Mouse (Mus musculus) neural tube, embryonic 10.5 days (tissue): ENCODE measurements at regions not wholly inside any gene's neighbourhood (a gene's known extent, or its start where the extent isn't known, plus 50 kb on each side); places are given as distances from the start of the nearest gene placed in this dataset.

Source experiments
- DNase-seq: peaks from one replicate; pipeline ENCODE4 v3.0.0-alpha.2; 2017; ENCODE audit warnings: low spot score; ENCODE audit errors: extremely low spot score

- DNase-seq, result no peak
Observed at GRCm38 (mm10) chr1:138011581-138011980, 163.9 kb downstream of the Ptprc start.

- DNase-seq, result no peak
Observed at GRCm38 (mm10) chr1:138010910-138011477, 164.5 kb downstream of the Ptprc start.

DNA sequence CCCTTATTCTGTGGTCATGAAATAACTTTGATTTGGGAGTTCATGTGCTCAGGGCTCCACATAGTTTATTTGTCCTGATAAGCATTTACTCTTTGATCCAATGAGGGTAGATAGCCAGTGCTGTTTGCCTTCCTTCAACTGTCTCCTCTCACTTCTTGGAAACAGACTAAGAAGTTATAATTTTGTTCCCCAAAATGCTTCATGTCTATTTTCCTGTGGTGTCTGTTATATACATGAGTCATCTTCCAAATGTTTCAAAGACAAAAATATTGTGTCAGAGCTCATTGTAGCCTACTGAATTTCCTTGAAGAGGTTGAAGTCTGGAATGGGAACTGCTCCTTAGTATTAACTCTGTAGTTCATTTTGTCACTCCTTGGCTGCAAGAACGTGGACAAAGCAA is 168.7 kb downstream of the Ptprc start:
- no peak for DNase-seq

DNA sequence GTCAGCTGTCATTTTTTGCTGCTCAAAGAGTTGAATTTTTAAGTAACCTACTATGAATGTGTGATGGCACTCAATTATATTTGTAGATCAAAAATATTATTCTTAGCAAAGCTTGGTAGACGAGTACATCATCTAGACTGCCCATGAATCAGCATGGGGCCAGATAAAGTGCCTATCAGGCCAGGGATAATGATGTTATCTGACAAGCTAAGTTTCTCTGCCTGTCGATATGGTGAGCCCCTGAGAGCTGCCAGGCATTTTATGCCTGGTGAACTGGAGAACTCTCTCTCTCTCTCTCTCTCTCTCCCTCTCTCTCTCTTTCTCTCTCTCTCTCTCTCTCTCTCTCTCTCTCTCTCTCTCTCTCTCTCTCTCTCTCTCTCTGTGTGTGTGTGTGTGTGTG is 171.2 kb downstream of the Ptprc start:
- no peak for DNase-seq

GRCm38 (mm10) chr1:137999268-137999900 is 176.1 kb downstream of the Ptprc start:
- DNase-seq, result no peak

DNA sequence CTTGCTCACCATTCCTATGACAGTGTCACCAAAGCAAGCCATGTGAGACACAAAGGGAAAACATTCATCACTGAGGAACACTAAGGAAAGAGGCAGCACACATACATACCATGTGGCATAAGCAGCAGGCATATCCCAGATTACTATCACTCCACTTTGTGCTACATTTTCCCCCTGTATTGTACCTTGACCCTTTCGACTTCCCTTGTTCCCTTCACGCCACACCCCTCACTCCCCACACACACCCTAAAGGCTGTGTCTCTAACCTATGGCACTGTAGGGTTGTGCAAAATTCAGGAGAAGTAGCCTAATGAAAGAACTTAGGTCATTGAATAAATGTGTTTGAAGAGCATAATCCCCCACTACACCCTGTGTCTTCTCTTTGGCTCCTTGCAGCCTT is 179.5 kb downstream of the Ptprc start:
- DNase-seq, result no peak

GRCm38 (mm10) chr1:137991936-137992335 is 183.6 kb downstream of the Ptprc start:
- no peak for DNase-seq

DNA sequence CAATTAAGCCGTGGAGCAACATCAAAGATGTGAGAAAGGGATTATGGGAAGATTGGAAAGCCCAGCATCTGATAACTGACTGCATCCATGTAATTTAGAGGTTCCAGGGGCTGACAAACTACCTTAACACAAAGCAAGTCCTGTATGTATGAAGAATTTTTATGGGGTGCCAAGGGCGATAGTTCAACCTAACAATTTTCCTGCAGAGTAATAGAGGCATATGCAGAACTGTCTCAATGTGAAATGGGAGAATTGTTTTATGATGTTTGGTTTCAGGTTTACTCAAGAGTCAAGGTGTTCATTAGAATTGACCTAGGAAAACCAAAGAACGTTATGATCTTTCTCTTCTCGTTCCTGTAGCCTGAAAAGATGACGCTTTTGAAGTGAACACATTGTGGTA is 184.1 kb downstream of the Ptprc start:
- no peak for DNase-seq

DNA sequence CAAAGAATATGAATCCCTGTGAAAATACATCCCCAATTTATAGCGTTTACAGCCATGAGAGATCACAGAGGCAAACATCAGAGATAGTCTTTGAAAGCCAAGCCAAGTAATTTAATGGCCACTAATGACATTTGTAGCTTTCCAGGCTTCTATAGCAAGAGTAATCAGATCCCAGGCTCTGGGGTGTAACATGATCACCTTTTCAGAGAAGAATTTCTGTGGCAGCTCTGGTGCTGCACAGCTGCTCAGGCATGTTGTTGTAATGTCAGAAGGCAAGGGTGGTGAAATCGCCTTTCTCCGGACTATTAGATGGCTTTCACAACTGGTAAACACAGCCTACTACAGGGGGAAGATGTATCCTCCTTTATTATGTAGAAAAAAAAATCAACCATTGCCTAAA is 202.1 kb downstream of the Ptprc start:
- DNase-seq, result no peak

DNA sequence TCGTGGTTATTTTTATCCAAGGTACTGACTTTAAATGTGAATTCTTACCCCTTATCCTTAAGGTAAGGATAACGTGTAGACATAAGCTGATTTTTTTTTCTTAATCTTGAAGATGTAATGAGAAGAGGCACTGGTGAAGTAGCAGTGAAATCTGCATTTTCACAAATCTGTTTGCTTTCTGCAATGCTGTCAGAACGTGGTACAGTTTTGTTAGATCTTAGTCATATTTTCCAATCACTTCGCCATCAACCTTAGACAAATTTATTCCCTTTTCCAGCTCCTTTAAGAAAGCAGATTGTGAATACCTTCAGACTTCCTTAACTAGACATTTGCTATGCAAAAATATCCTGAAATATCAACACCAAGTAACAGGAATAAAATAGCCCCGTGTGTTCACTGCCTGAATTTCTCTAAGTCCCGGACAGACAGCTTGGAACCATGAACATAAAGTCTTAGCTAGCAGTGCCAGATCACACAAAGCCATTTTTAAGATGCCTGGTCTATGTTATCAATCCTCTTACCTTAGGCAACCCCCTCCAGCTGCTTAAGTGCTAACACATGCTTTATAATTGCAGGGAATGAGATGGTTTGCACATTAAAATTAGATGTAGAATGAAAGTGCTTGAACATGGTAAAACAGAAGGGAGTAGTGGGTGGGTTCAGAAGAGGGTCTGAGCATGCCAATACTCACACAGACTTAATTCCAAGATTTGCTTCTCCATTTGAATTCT is 202.7 kb downstream of the Ptprc start:
- DNase-seq, result no peak

DNA sequence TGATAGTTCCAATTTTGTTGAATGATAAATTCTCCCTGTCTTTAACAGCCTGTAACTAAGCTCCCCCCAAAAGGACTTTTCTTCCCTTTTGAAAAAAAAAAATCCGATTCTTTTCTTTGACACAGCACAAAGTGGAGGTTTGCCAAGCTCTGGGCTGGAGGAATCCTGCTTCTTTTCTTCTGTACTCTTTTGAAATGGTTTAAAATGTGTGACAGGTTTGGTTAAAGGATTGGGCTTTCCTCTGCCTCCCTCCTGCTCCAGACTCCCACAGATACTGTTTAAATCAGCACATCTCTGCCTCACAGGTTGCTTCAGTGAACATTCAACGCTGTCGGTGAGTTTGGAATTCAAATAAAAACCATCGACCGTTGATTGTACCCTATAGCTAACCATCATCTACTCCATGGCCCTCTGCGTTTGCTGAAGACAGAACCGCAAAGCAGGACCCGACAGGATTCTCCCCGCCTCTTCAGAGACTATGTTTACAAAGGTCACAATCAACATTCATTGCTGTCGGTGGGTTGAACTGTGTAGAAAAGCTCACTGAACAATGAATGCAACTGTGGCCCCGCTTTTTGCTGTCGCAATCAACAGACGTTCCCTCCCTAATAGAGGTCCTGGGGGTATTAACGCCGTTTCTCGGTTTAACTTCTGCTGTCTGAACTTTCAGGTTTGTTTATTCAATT is 209.2 kb downstream of the Ptprc start:
- DNase-seq, result no peak

DNA sequence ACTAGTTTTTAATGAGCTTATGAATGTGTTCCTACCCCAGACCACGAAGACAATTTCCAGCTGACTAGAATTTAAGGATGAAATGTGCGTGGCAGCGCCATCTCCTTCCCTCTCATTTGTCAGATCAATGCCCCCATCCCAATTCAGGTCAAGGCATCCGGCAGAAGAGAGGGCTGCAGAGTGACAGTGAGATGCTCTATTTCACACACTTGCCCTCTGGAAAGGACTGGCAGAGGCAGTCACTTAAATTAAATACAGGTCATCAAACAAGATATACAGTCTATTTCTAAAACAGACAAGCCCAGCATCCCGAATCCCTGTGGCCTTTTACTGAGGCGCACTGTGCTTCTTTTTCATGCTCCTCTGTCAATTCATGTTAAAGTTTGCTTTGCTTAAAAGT is 211.9 kb downstream of the Ptprc start:
- no peak for DNase-seq

DNA sequence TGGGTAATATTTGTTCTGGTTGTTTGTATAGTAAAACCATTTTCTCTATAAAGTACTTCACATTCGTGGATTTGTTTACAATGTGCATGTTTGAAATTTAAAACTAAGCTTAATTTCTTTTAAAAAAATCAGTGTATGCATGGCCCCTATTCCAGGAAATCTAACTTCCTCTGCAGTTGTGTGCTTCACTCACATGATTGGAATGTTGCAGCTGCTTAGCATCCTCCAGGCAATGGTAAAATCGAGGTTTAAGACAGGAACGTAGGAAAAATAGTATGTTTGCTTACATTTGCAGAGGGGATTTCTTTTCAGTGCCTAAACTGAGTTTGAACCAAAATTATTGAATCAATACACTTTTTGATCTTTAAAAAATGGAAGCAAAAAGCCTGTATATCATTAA is 217.5 kb downstream of the Ptprc start:
- no peak for DNase-seq

DNA sequence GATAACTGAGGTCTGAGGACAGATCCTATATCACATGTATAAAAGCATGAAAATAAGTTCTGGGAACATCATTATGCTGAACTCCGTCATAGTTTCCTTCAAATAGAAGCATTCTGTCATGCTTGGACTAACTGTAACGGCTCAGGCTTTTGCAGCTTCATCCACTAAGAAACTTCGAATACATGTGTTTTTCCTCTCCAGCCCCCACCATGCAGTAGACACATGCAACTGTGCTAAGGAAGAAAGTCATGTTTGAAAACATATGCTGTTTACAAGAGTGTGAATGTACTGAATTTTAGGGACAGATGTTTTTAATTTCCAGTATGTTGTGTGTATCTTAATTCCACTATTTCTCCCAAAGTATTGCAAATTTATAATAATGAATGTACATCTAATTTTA is 219.5 kb downstream of the Ptprc start:
- no peak for DNase-seq

- DNase-seq, result no peak
Observed at GRCm38 (mm10) chr1:137955139-137955538, 220.4 kb downstream of the Ptprc start.

DNA sequence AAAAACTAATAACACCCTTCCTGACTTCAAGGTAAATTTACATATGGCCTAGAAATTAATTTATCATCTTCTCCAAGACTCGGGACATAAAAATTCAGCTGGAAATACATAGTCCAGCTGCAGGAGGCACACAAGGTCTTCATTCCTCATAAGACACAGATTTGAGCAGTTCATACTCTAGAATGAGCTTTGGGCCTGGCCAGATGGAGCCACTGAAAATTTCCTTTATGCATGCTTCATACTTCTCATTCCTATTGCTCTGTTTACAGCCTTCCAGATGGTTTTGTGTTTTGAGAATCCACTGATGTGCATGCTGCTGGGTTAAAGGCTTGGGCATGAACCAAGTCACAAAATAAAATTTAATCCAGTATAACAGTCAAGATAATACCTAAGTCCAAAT is 222.1 kb downstream of the Ptprc start:
- DNase-seq, result no peak

DNA sequence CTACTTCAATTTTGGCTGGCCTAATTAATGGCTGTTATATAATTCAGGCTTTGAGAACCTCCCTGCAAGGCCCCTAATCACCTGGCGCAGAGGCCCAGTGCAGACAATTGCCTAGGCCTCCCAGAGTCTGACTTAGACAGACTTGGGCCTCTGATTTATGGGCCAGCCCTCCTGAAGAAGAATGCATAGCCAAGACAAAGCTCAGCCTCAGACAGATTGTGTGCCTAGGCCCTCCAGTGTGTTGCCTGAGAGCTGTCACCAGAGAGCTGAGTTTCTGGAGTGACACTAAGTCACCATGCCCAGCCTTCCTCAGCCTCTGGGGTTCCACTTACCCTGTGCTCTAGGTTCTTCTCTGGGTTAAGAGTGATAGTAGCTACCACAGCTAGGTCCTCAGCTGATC is 222.7 kb downstream of the Ptprc start:
- DNase-seq, result no peak

GRCm38 (mm10) chr1:137947900-137948299 is 227.6 kb downstream of the Ptprc start:
- no peak for DNase-seq

- DNase-seq, result no peak
Observed at GRCm38 (mm10) chr1:137941776-137942522, 233.6 kb downstream of the Ptprc start.

DNA sequence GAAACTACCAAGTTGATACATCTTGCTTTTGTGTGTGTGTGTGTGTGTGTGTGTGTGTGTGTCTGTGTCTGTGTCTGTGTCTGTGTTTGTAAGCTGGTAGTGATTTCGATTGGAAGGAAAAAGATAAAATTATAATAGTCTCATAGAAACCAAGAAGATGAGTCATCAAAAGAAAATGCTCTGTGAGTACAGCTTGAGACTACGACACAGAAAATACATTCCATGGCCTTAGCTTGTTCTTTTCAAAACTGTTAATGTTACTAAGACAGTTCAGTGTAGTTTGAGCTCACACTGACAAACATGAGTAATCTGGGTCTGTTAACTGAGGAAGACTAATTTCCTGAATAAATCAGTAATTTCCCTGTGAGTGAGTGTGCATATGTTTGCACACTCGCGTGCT is 239.8 kb downstream of the Ptprc start:
- DNase-seq, result no peak

GRCm38 (mm10) chr1:137929764-137930163 is 245.7 kb downstream of the Ptprc start:
- DNase-seq, result no peak

DNA sequence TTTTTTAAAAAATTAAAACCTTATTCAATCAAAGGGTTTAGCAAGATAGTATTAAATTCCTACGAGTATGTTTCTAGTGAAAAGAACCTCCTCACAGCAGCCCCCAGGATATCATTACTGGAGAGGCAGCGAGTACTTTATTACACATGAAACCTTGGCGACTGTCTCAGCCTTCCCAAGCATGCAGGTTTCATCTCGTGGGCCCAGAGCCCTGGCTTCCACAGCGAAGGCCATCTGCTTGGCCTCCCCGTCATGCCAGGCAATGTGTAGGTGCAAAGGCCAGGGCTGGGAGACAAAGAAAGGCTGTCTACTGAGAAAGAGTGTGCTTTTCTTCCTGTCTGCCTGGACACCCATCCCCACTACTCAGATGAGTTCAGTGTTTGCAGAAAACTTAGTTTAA is 247.0 kb downstream of the Ptprc start:
- DNase-seq, result peak; percentile 69
